Mouse (Mus musculus): ENCODE results near the gene Cacna1i.

Cacna1i gene

GRCm38 (mm10) chr15:80286851-80287415 lies at the start of gene Cacna1i:
Gene Cacna1i, plus strand, starts transcription at chr15:80287238.
- DNase-seq (ENCODE audit: low spot score), result no peak

GRCm38 (mm10) chr15:80248135-80248534 lies 38.9 kb upstream of the Cacna1i start:
- DNase-seq (ENCODE audit: low spot score), result no peak

- DNase-seq (ENCODE audit: low spot score), result no peak
Observed at GRCm38 (mm10) chr15:80248596-80248995, 38.4 kb upstream of the Cacna1i start.

GRCm38 (mm10) chr15:80249672-80250071 lies 37.4 kb upstream of the Cacna1i start:
- no peak for DNase-seq (ENCODE audit: low spot score)

- no peak for DNase-seq (ENCODE audit: low spot score)
Observed at GRCm38 (mm10) chr15:80250586-80250985, 36.5 kb upstream of the Cacna1i start.

- peak; percentile 24 for DNase-seq (ENCODE audit: low spot score)
Observed at GRCm38 (mm10) chr15:80253530-80253929, 33.5 kb upstream of the Cacna1i start.

GRCm38 (mm10) chr15:80254207-80254606 lies 32.8 kb upstream of the Cacna1i start:
- peak; percentile 31 for DNase-seq (ENCODE audit: low spot score)

- DNase-seq (ENCODE audit: low spot score), result peak; percentile 98
Observed at GRCm38 (mm10) chr15:80254847-80255645, 32.0 kb upstream of the Cacna1i start, which contains the start of gene Atf4. Gene Atf4, plus strand, starts transcription at chr15:80255184.

- peak; percentile 88 for DNase-seq (ENCODE audit: low spot score)
Observed at GRCm38 (mm10) chr15:80255646-80256121, 31.4 kb upstream of the Cacna1i start.

- DNase-seq (ENCODE audit: low spot score), result no peak
Observed at GRCm38 (mm10) chr15:80256242-80256641, 30.8 kb upstream of the Cacna1i start.

GRCm38 (mm10) chr15:80256656-80257601 lies 30.1 kb upstream of the Cacna1i start:
- no peak for DNase-seq (ENCODE audit: low spot score)

GRCm38 (mm10) chr15:80257602-80258239 lies 29.3 kb upstream of the Cacna1i start:
- DNase-seq (ENCODE audit: low spot score), result peak; percentile 35

- no peak for DNase-seq (ENCODE audit: low spot score)
Observed at GRCm38 (mm10) chr15:80258240-80259170, 28.5 kb upstream of the Cacna1i start.

- no peak for DNase-seq (ENCODE audit: low spot score)
Observed at GRCm38 (mm10) chr15:80259406-80260045, 27.5 kb upstream of the Cacna1i start.

- DNase-seq (ENCODE audit: low spot score), result peak; percentile 80
Observed at GRCm38 (mm10) chr15:80260677-80261076, 26.4 kb upstream of the Cacna1i start.

- no peak for DNase-seq (ENCODE audit: low spot score)
Observed at GRCm38 (mm10) chr15:80261100-80261499, 25.9 kb upstream of the Cacna1i start.

- DNase-seq (ENCODE audit: low spot score), result peak; percentile 90
Observed at GRCm38 (mm10) chr15:80263610-80264575, 23.1 kb upstream of the Cacna1i start, which contains the start of gene Rps19bp1. Gene Rps19bp1, minus strand, starts transcription at chr15:80264315.

GRCm38 (mm10) chr15:80266281-80266680 lies 20.8 kb upstream of the Cacna1i start:
- DNase-seq (ENCODE audit: low spot score), result peak; percentile 82

Measured in lung, postnatal 25 days (tissue).